Mouse (Mus musculus): Measurements from ENCODE around the gene Mc3r. TPM values are rescaled to one million over a fixed set of nuclear protein-coding genes. Genes with fewer than 3 reads are reported as not detected.

Mc3r gene
- not detected for polyA plus RNA-seq (2017; shearing (Covaris generic))

DNA sequence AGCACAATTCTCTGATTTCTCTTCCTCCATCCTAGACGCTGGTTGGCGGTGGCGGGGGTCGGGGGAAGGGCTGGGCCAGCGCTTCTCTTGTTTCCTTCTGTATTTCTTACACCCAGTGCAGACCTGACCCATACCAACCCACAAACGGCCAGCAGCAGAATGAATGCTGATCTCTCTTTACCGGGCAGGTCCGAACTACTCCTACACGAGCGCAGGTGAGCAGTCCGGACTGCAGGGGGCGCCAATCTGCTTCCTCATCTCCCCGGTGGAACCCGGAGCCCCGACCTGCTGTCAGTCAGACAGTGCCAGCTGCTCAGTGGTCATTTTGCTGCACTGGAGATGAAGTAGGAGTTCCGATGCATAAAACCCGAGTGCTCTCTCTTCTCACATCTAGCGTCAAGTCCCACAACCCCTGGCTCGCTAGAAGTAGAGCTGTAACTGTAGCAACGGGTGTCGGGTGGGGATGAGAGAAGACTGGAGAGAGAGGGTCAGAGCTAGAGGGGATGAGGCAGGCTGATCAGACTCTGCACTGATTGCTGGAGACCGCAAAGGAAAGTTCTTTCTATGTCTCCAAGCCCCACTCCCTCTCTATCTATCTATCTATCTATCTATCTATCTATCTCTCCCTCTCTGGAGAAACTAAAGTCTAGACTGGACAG, at the start of gene Mc3r:
Gene Mc3r (plus strand): TSS at position 387 of the 659 bp plus-strand sequence.

Other genes starting within 250 kb of the Mc3r start
- not detected for gene Cbln4, start 205.0 kb upstream of the Mc3r start, polyA plus RNA-seq (2017; shearing (Covaris generic))
- 14.5 TPM for gene Fam210b, start 97.1 kb downstream of the Mc3r start, polyA plus RNA-seq (2017; shearing (Covaris generic))
- 4.9 TPM for gene Aurka, start 122.0 kb downstream of the Mc3r start, polyA plus RNA-seq (2017; shearing (Covaris generic))
- gene Cstf1, start 122.2 kb downstream of the Mc3r start, polyA plus RNA-seq (2017; shearing (Covaris generic)), result 40.6 TPM
- gene Cass4, start 145.3 kb downstream of the Mc3r start, polyA plus RNA-seq (2017; shearing (Covaris generic)), result 6.4 TPM
- 162 TPM for gene Rtf2, start 192.1 kb downstream of the Mc3r start, polyA plus RNA-seq (2017; shearing (Covaris generic))
- gene Gcnt7, start 210.1 kb downstream of the Mc3r start, polyA plus RNA-seq (2017; shearing (Covaris generic)), result 5.1 TPM
- 1.1 TPM for gene Fam209, start 224.0 kb downstream of the Mc3r start, polyA plus RNA-seq (2017; shearing (Covaris generic))

Data from CD4-positive, CD25-positive, alpha-beta regulatory T cell, adult 9 weeks (primary cell).